Mouse (Mus musculus) left cerebral cortex, adult 2 months (tissue): Measurements from ENCODE around the gene Dtl. TPM values are rescaled to one million over a fixed set of nuclear protein-coding genes. Genes with fewer than 3 reads are reported as not detected.
A peak's percentile ranks its signal among the peaks of the same experiment; 100 is the strongest.

Source experiments
- DNase-seq, 2 experiments: peaks; one replicate each; pipeline ENCODE4 v3.0.0; 2021 to 2022; ENCODE audit warnings: low spot score in 2 of 2, mixed read lengths in 1 of 2; ENCODE audit errors: extremely low spot score in 1 of 2
- H3K27ac ChIP-seq: fragments of 200-600 bp; 2 replicates; pipeline ENCODE4 v1.8.1; 2022
- H3K4me3 ChIP-seq: fragments of 200-600 bp; 2 replicates; pipeline ENCODE4 v1.8.1; 2022
- CTCF ChIP-seq: fragments of 200-600 bp; IDR thresholded peaks from 2 replicates; pipeline ENCODE4 v1.8.1; 2022; ENCODE audit warnings: antibody characterized with exemption, mild to moderate bottlenecking, moderate library complexity
- intact Hi-C: fragments of 180-260 bp; cut with DNase I; formaldehyde crosslinking; loops from one replicate; pipeline ENCODE4 v1.15.1; 2025
- total RNA-seq, 2 experiments: library from RNA; stranded (reverse); gene quantifications; 2 replicates each; pipeline ENCODE4 v1.2.3; 2021

Dtl gene
- total RNA-seq, 2 experiments from 2014 or later, result 6.9 to 8.1 TPM

DNA sequence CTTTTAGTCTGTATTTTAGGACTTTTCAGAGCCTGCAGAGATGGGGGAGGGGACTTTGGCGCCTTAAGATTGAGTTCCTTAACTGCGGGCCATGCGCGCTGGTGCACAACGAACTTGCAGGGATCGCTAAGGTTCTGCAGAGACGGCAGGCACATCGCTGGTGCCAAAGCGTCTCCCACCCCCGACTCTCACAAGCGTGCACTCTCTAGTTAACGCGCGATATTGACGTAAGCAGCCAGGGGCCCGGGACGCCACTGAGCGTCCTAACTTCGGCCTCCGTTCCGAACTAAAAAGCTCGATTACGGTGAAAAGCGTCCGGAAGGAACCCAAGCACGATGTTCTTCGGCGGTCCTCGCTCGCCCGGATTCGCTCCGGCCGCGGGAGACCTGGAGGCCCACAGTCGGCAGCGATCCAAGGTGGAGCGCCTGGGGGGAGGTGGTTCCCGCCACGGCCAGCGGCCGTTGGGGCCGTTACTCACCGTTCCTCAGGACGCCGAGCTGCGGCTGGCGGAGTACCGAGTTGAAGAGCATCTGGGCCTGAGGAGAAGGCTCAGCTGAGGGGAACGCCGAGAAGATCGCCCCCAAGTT is 380 bp downstream of the Dtl start:
- peak in 1 of 2 experiments; percentile 23 for DNase-seq
- intact Hi-C loops, result loop anchor here (10.0 kb wide), 1 partner anchor 330 kb away; the partner anchor contains the start of gene Slc30a1
- peak overlapping the region; percentile 80 for H3K4me3 ChIP-seq
- no peak overlapping the region for H3K27ac ChIP-seq
- TF ChIP-seq CTCF, result no peak

DNA sequence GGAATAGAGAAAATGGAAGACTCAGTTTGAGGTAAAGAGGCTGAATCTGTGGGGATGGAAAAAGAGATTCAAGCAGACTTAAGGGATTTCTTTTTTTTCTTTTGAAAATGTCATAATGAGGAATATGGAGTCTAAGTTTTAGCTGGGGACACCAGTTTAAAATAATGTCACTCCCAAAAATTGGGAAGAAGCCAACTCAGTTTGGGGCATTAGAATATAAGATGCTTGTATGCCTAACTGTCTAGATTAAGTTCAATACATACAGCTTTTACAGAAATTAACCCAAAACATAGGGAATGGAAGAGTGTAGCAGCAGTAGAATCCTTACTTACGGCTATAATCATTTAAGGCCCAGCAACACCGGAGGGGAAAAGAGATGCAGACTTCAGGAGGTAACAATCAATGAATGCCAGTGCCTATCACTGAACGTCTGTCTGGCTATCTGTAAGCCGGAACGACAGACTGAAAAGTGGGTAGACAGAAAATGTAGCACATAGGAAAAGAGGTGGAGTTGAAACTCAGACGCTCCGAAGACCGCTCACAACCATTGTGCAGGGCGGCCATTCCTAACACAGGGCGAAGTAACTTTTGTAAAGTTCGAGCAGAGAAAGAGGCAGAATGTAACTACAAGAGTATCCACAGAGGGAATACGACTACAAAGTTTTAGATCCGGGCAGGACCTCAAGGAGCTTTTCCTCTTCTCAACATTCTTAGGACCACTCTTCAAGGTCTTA is 1.3 kb downstream of the Dtl start:
- TF ChIP-seq CTCF, result no peak
- no peak overlapping the region for H3K27ac ChIP-seq
- intact Hi-C loops, result loop anchor here (10.0 kb wide), 1 partner anchor 331 kb away; the partner anchor contains the start of gene Slc30a1
- H3K4me3 ChIP-seq, result no peak overlapping the region
- no peak for DNase-seq

DNA sequence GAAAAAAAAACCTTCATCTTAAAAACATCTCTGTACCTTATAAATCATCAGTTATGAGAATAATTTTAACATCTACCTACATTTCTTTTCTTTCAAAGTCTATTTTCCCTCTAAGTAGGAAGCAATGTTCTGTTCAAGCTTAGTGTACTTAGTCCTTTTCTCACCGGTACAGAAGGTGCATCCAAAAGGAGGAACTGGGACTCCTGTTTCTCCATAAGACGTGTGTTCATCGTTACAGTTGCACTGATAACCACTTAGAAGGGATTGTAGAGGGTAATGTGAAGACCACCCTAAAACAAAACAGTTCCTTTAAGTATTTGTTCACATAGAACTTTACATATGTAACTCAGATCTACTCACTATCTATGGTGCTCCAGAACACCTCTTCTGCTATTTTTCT is 4.9 kb downstream of the Dtl start:
- intact Hi-C loops, result loop anchor here (10.0 kb wide), 1 partner anchor 334 kb away; the partner anchor contains the start of gene Slc30a1
- TF ChIP-seq CTCF, result no peak
- no peak for DNase-seq
- H3K4me3 ChIP-seq, result no peak overlapping the region
- no peak overlapping the region for H3K27ac ChIP-seq

DNA sequence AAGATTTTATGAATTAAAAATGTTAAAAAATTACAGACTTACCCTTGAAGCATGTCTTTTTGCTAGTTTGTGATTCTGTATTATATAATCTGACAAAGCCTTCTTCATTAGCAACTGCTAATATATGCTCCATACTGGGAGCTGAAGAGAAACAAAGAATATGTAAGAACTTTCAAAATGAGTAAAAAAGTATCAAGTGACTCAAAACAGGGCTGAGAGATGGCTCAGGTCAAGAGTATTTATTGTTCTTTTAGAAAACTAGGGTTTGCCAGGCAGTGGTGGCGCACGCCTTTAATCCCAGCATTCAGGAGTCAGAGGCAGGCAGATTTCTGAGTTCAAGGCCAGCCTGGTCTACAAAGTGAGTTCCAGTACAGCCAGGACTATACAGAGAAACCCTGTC is 5.7 kb downstream of the Dtl start:
- intact Hi-C loops, result loop anchor here (5.0 to 10.0 kb wide), 2 partner anchors 217 to 335 kb away; partner anchors contain the start of gene Slc30a1
- no peak for DNase-seq
- Histone ChIP-seq H3K27ac (no peak overlapping the region), H3K4me3 (no peak overlapping the region)
- no peak for TF ChIP-seq CTCF

DNA sequence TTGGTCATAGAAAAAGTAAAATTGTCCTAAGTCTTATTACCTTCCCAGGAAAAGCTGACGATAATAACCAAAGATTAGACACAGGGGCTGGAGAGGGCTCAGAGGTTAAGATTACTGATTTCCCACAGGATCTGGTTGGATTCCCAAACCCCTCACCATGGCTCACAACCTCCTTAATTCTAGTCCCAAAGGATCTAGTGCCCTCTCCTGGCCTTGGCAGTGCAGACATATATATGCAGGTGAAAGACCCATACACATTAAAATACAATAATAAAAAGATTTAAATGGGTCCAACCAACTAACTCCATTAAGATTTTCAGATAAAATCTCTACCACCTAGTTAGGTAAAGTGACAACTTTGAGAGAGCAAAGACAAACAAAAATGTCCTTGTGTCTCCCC is 7.5 kb downstream of the Dtl start:
- peak; percentile 61 for TF ChIP-seq CTCF
- Histone ChIP-seq H3K27ac (no peak overlapping the region), H3K4me3 (no peak overlapping the region)
- intact Hi-C loops, result loop anchor here (5.0 kb wide), 1 partner anchor 216 kb away; no protein-coding TSS in a partner anchor
- DNase-seq, result no peak

DNA sequence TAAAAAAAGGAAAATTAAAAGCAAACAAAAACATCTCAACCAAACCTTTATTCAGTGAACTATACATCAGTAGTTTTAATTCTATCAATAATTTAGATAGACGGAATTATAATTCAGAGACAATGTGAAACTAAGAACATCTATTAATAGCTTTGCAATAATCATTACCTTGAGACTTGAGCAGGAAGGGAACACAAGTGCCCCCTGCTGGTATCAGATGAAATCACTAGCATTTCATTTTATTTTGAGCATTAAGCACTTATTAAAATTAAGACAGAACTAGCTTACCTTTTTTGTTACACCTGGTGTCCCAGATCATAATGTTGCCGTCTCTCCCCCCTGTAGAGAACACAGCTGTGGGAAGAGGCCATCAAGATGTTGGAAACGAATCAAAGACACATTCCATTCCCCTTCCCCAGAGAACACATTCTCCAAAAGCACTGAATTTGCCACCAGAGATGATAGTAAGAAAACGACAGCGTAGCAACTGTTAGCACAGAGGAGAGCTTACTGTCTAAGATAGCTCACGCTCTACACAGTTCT is 12.4 kb downstream of the Dtl start:
- peak; percentile 92 for TF ChIP-seq CTCF
- no peak overlapping the region for H3K4me3 ChIP-seq
- intact Hi-C loops, result loop anchor here (1.0 to 5.0 kb wide), 3 partner anchors 91 to 250 kb away; no protein-coding TSS in a partner anchor
- H3K27ac ChIP-seq, result no peak overlapping the region
- no peak for DNase-seq

DNA sequence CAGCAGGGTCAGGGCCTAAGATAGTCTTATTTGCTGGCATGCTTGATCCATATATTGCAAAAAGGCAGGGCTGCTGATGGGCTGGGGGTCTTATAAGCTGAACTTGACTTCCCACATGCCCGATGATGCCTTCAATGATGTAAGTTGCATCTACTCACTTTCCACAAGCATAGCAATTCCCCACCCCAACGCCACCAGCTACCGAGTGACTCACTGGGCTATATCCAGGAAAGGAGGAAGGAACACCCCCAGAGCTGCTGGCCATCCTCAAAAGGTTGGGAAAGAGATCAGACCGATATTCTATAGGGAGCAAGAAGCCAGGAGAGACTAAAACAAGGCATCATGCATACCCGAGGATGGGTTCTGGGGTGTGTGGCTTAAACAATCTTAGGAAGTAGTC is 15.6 kb downstream of the Dtl start:
- intact Hi-C loops, result loop anchor here (5.0 kb wide), 1 partner anchor 87 kb away; no protein-coding TSS in a partner anchor
- peak in 1 of 2 experiments; percentile 19 for DNase-seq
- H3K27ac ChIP-seq, result no peak overlapping the region
- H3K4me3 ChIP-seq, result no peak overlapping the region
- TF ChIP-seq CTCF, result no peak

DNA sequence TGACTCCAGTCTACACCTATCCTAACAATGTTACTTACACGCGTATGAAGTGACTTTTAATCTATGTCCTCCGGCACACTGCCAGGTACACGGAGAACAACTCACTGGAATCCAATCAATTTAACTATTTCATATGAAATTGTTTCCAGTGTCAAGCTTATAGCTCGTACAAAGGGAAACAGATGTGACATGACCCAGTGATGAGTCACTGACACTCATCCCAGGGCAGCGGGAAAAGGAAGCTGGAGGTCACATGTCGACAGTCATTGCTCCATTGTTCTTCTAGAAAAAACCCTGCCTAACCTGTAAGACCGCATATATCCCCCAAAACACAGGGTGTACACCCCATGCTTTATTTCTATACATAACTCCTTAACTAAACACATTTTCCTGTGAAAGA is 18.2 kb downstream of the Dtl start:
- Histone ChIP-seq H3K4me3 (no peak overlapping the region), H3K27ac (no peak overlapping the region)
- no peak for DNase-seq
- no peak for TF ChIP-seq CTCF
- intact Hi-C loops, result no loop called here

DNA sequence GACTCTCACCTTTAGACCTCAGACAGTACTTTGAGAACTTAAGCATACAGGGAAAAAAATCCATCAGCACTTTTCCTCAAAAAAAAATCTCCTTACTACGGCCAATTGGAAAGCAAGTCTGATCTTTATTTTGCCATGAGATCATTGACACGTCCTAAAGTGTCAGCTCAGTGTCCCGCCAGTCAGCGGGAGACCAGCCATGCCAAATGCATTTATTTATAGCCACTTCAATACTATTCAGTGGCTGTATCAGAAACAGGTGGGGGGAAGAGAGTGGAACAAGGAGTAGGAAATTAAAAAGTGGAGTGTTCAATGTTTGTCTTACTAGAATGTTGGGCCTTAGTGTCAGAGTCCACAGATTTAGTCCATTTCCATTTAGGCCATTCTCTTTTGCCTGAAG is 24.6 kb downstream of the Dtl start:
- no peak overlapping the region for H3K27ac ChIP-seq
- no peak overlapping the region for H3K4me3 ChIP-seq
- DNase-seq, result no peak
- intact Hi-C loops, result no loop called here
- no peak for TF ChIP-seq CTCF

DNA sequence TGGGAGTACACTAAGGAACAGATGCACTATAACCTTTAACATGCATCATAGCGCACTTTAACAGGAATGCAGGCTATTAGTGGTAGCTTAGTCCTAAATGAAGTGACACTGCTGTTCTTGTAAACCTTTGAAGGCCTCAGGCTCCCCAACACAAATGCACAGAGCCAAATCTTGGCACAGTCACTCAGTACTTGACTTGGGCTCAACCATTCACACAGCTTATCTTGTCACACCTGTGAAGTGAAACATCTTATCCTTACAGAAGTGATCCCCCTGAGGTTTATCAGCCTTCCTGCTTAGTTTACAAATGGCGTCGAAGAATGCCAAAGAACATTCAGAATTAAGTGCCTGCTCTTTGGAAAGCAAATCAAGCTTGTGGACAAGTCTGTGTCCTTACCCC is 31.6 kb downstream of the Dtl start:
- TF ChIP-seq CTCF, result no peak
- intact Hi-C loops, result no loop called here
- no peak for DNase-seq
- no peak overlapping the region for H3K4me3 ChIP-seq
- H3K27ac ChIP-seq, result no peak overlapping the region

DNA sequence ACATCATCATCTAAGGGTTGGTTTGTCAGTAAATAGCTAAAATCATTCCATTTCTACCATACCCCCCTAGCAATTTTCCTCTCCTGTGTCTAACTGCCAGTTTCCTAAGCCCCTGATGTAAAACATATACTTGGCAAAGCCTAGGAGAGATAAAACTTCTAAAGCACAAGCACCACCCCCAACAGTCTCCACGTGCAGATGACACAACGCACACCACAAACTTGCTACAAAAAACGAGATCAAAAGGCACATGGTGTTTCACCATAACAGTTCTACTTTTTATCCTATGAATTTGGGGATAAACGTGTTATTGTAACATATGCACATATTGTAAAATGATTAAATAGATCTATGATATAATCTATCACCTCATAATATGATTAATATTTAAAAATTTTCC is 33.7 kb downstream of the Dtl start:
- H3K4me3 ChIP-seq, result no peak overlapping the region
- no peak for DNase-seq
- intact Hi-C loops, result loop anchor here (1.0 to 2.0 kb wide), 2 partner anchors 71 to 129 kb away; no protein-coding TSS in a partner anchor
- H3K27ac ChIP-seq, result peak overlapping the region; percentile 66
- no peak for TF ChIP-seq CTCF

DNA sequence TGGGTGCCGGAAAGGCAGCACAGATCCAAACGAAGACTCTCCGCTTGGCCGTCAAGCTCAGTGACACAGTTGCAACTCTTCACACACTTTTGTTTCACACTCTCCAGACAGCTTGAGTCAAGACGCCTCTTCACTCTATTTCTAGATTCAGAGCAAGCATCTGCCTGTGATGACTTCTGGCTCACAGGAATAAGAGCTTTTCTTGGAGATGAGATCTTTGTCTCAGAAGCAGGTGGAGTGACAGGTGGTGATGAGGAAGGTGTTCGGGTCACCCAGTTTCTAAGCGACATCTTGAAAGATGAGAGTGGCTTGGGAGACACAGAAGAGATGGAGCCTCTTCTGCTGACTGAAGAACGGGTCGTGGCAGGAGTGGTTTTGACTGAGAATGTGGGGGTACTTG is 34.3 kb downstream of the Dtl start:
- peak overlapping the region; percentile 45 for H3K4me3 ChIP-seq
- DNase-seq, result peak; percentile 43 to 57
- peak overlapping the region; percentile 86 for H3K27ac ChIP-seq
- no peak for TF ChIP-seq CTCF
- intact Hi-C loops, result loop anchor here (1.0 to 2.0 kb wide), 2 partner anchors 71 to 128 kb away; no protein-coding TSS in a partner anchor
